Mouse (Mus musculus) ES-E14 (cell line): ENCODE data around the gene Sdk2.

Experiments
- CHD2 ChIP-seq: IDR thresholded peaks from 2 replicates; pipeline ENCODE4 v1.6.1; 2014; ENCODE audit warnings: mild to moderate bottlenecking, low read depth, low read length, inconsistent platforms
- MAFK ChIP-seq: IDR thresholded peaks from 2 replicates; pipeline ENCODE4 v1.6.1; 2014; ENCODE audit warnings: mild to moderate bottlenecking, low read depth, low read length, inconsistent platforms; ENCODE audit not compliant: insufficient read depth
- ZC3H11A ChIP-seq: IDR thresholded peaks from 2 replicates; pipeline ENCODE4 v1.6.1; 2012; ENCODE audit warnings: low read depth, mild to moderate bottlenecking, inconsistent platforms, low read length, borderline replicate concordance
- ZNF384 ChIP-seq: IDR thresholded peaks from 2 replicates; pipeline ENCODE4 v1.6.1; 2012; ENCODE audit warnings: low read depth, low read length, inconsistent platforms

GRCm38 (mm10) chr11:113802456-113802855 is 264.4 kb downstream of the Sdk2 start:
- no peak for TF ChIP-seq ZNF384
- no peak for TF ChIP-seq CHD2
- TF ChIP-seq MAFK: no peak
- no peak for TF ChIP-seq ZC3H11A
